19 mouse cellular contexts compared by ENCODE assay signal in the genomic region with DNA sequence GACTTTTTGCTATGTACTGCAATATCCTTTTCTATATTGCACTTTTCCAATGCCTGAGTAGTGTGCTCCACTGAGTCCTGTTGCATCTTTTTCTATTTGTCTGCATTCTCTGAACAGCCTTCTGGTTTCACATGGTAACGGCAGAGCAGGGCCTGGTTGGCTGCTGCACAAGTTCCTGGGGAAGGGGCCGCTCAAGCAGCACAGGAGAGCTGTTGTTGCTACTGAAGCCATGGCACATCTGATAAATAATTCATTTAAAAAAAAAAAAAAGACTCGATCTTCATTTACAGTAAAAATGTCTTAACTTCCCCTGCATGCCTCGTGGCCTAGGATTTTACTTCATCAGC.
DNase-seq lines count a peak whose midpoint lies in the region; ATAC-seq and TF ChIP-seq lines count a peak whose summit lies in the region.
"Had no signal": no experiment of that assay in that cellular context is flagged by ENCODE, and none has a peak within 500 bp of the region (broad histone marks: within the 10 kb centered on the region; RNA-seq: fewer than 3 reads in every experiment).

No protein-coding gene starts in this region.

- DNase-seq in hindbrain, embryonic 11.5 days (ENCODE audit: low spot score), result no peak
- DNase-seq in brain, embryonic 14.5 days (ENCODE audit: low read depth), result peak; percentile 71
- DNase-seq in brain, embryonic 18.5 days (ENCODE audit: low read depth, low spot score), result peak; percentile 24
- DNase-seq in gastrocnemius, adult 8-10 months (ENCODE audit: low spot score in 2 of 2), result no peak
- no peak for DNase-seq in ovary, postnatal 10 days (ENCODE audit: low spot score)
- DNase-seq: adrenal gland, adult 8-10 months; cerebellum, adult 2 months; gastrocnemius, postnatal 10 days; kidney, postnatal 36 days; liver, embryonic 13.5 days; lung, embryonic 14.5 days; right cerebral cortex, adult 18-20 months; thymus, adult 18-20 months; thymus, postnatal 4 days had no signal

- no peaks in the 10 kb centered on the region for H3K36me3 ChIP-seq in hindbrain, embryonic 15.5 days
- no peaks in the 10 kb centered on the region for H3K36me3 ChIP-seq in hindbrain, embryonic 11.5 days (ENCODE audit: control insufficient read depth, insufficient read depth, low read length)
- H3K36me3 ChIP-seq in midbrain, embryonic 16.5 days (ENCODE audit: control insufficient read depth, insufficient read depth, low read length), result no peaks in the 10 kb centered on the region
- H3K36me3 ChIP-seq: heart, embryonic 10.5 days; kidney, embryonic 15.5 days; liver, embryonic 13.5 days had no signal

- H3K27ac ChIP-seq in hindbrain, embryonic 15.5 days (replicated peaks), result peak overlapping the region; percentile 48; the same call in 1 of the 2 replicates
- no peak overlapping the region for H3K27ac ChIP-seq in hindbrain, embryonic 11.5 days (ENCODE audit: low read depth, low read length)
- H3K27ac ChIP-seq in midbrain, embryonic 16.5 days (ENCODE audit: low read length), result no peak overlapping the region
- H3K27ac ChIP-seq: heart, embryonic 10.5 days; kidney, embryonic 15.5 days; liver, embryonic 13.5 days had no signal

- no peak for TF ChIP-seq POLR2A in brain, embryonic 14.5 days (IDR thresholded peaks at IDR 0.05; ENCODE audit: borderline replicate concordance, extremely low read depth, insufficient read depth, insufficient read length, poor library complexity, severe bottlenecking)

- no peak overlapping the region for H3K4me3 ChIP-seq in hindbrain, embryonic 15.5 days
- no peak overlapping the region for H3K4me3 ChIP-seq in hindbrain, embryonic 11.5 days (ENCODE audit: low read depth, low read length)
- H3K4me3 ChIP-seq in midbrain, embryonic 16.5 days (ENCODE audit: low read depth, low read length), result no peak overlapping the region
- H3K4me3 ChIP-seq: heart, embryonic 10.5 days; kidney, embryonic 15.5 days; liver, embryonic 13.5 days had no signal

- H3K4me1 ChIP-seq in hindbrain, embryonic 15.5 days (replicated peaks), result no peaks in the 10 kb centered on the region
- no peaks in the 10 kb centered on the region for H3K4me1 ChIP-seq in hindbrain, embryonic 11.5 days (replicated peaks; ENCODE audit: control insufficient read depth, insufficient read depth, low read length)
- H3K4me1 ChIP-seq in midbrain, embryonic 16.5 days (ENCODE audit: control insufficient read depth, insufficient read depth, low read length), result no peaks in the 10 kb centered on the region
- H3K4me1 ChIP-seq: heart, embryonic 10.5 days; kidney, embryonic 15.5 days; liver, embryonic 13.5 days had no signal

- no peak for TF ChIP-seq CTCF in brain, embryonic 14.5 days (IDR thresholded peaks at IDR 0.05; ENCODE audit: borderline replicate concordance, extremely low read depth, insufficient read depth, insufficient read length)

- peak; percentile 89 for ATAC-seq in hindbrain, embryonic 15.5 days (ENCODE audit: low FRiP score, low read depth)
- no peak for ATAC-seq in hindbrain, embryonic 11.5 days (ENCODE audit: low FRiP score)
- peak; percentile 87 for ATAC-seq in midbrain, embryonic 16.5 days
- ATAC-seq: intestine, postnatal 0 days had no signal

- H3K9me3 ChIP-seq in hindbrain, embryonic 15.5 days, result no peaks in the 10 kb centered on the region
- H3K9me3 ChIP-seq in hindbrain, embryonic 11.5 days (ENCODE audit: control insufficient read depth, low read length), result no peaks in the 10 kb centered on the region
- no peaks in the 10 kb centered on the region for H3K9me3 ChIP-seq in midbrain, embryonic 16.5 days (replicated peaks; ENCODE audit: control insufficient read depth, low read length, poor library complexity, severe bottlenecking)
- H3K9me3 ChIP-seq: heart, embryonic 10.5 days; kidney, embryonic 15.5 days; liver, embryonic 13.5 days had no signal

- H3K4me2 ChIP-seq in hindbrain, embryonic 15.5 days, result no peak overlapping the region
- no peak overlapping the region for H3K4me2 ChIP-seq in hindbrain, embryonic 11.5 days (replicated peaks; ENCODE audit: low read depth, low read length)
- no peak overlapping the region for H3K4me2 ChIP-seq in midbrain, embryonic 16.5 days (ENCODE audit: low read length)
- H3K4me2 ChIP-seq: kidney, embryonic 15.5 days; liver, embryonic 13.5 days; lung, embryonic 14.5 days had no signal

- no peak overlapping the region for H3K9ac ChIP-seq in hindbrain, embryonic 15.5 days
- no peak overlapping the region for H3K9ac ChIP-seq in hindbrain, embryonic 11.5 days (ENCODE audit: low read depth, low read length)
- H3K9ac ChIP-seq in midbrain, embryonic 16.5 days (ENCODE audit: low read depth, low read length), result no peak overlapping the region
- H3K9ac ChIP-seq: kidney, embryonic 15.5 days; liver, embryonic 13.5 days; lung, embryonic 14.5 days had no signal

- 44% methylated on average over 4 of the region's 4 CpGs for WGBS in hindbrain, embryonic 15.5 days
- 75% methylated on average over 4 of the region's 4 CpGs for WGBS in hindbrain, embryonic 11.5 days
- 41% methylated on average over 4 of the region's 4 CpGs for WGBS in midbrain, embryonic 16.5 days

- no peaks in the 10 kb centered on the region for H3K27me3 ChIP-seq in hindbrain, embryonic 15.5 days
- H3K27me3 ChIP-seq in hindbrain, embryonic 11.5 days (ENCODE audit: control insufficient read depth, insufficient read depth, low read length), result no peaks in the 10 kb centered on the region
- H3K27me3 ChIP-seq in midbrain, embryonic 16.5 days (ENCODE audit: control insufficient read depth, insufficient read depth, low read depth, low read length), result no peaks in the 10 kb centered on the region
- H3K27me3 ChIP-seq: kidney, embryonic 15.5 days; liver, embryonic 13.5 days had no signal

Comparison
In these comparisons a context has a peak if more than half of its experiments do, and no peak if none do; other contexts are left out.
1. DNase-seq: peak in brain, embryonic 14.5 days (single experiment) and brain, embryonic 18.5 days (single experiment); none in hindbrain, embryonic 11.5 days (single experiment), gastrocnemius, adult 8-10 months (0 of 2) and ovary, postnatal 10 days (single experiment).